Mouse (Mus musculus) G1E (cell line): ENCODE results near the gene Gngt2.

Source experiments
- CTCF ChIP-seq: IDR thresholded peaks from 2 replicates; pipeline ENCODE4 v1.5.1; 2012; ENCODE audit warnings: low read depth, low read length, inconsistent platforms, mixed read lengths
- TAL1 ChIP-seq: conservative IDR thresholded peaks from 2 replicates; pipeline ENCODE4 v1.6.1; 2012; ENCODE audit warnings: low read depth, low read length, inconsistent platforms, mixed read lengths

DNA sequence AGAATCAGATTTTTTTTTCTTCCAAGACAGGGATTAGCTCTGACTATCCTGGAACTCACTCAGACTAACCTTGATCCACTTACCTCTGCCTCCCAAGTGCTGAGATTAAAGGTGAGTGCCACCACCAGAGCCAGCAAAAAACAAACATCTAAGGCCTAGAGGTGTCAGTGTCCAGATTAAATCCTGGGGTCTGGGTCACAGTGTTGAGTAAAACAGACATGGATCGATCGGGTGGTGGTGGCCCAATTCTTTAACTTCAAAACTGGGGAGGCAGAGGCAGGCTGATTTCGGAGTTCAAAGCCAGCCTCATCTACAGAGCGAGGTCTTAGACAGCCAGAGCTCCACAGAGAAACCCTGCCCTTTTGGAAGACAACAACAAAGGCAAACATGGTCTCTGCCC is 14.6 kb upstream of the Gngt2 start:
- TF ChIP-seq TAL1, result no peak
- no peak for TF ChIP-seq CTCF
